Mouse (Mus musculus) heart, adult 2 months (tissue): ENCODE measurements around the gene Rassf1.

Source experiments
- CTCF ChIP-seq: fragments of 200-600 bp; IDR thresholded peaks from 2 replicates; pipeline ENCODE4 v1.8.1; 2022; ENCODE audit warnings: antibody characterized with exemption, mild to moderate bottlenecking, moderate library complexity
- EP300 ChIP-seq: fragments of 200-500 bp; IDR thresholded peaks from 2 replicates; pipeline ENCODE4 v1.6.1; 2011; ENCODE audit warnings: low read depth, low read length, control low read depth; ENCODE audit not compliant: insufficient read depth
- POLR2A ChIP-seq: fragments of 200-500 bp; IDR thresholded peaks from 2 replicates; pipeline ENCODE4 v1.6.1; 2011; ENCODE audit warnings: mild to moderate bottlenecking, low read depth, low read length, control low read depth; ENCODE audit not compliant: insufficient read depth

DNA sequence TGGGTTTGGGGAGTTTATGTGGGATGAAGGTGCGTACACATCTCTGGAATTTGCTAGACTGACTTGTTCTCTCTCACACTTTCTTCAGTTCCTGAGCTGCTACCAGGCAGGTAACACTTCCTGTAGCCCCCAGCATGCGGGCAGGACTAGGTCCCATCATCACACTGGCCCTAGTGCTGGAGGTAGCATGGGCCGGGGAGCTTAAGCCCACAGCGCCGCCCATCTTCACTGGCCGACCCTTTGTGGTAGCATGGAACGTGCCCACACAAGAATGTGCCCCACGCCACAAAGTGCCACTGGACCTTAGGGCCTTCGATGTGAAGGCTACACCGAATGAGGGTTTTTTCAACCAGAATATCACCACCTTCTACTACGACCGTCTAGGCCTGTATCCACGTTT, 18.7 kb downstream of the Rassf1 start:
- TF ChIP-seq POLR2A: no peak
- TF ChIP-seq CTCF: no peak
- no peak for TF ChIP-seq EP300
